Mouse (Mus musculus) E14TG2a.4 (cell line): ENCODE results near the gene Lrrc32.

Experiments
- CTCF ChIP-seq: conservative IDR thresholded peaks from 2 replicates; pipeline ENCODE4 v1.5.1; 2014; ENCODE audit warnings: low read length
- NANOG ChIP-seq: IDR thresholded peaks from 2 replicates; pipeline ENCODE4 v1.6.1; 2014; ENCODE audit warnings: borderline replicate concordance, low read length, mixed read lengths
- POU5F1 ChIP-seq: IDR thresholded peaks from 2 replicates; pipeline ENCODE4 v1.6.1; 2014; ENCODE audit warnings: low read length, borderline replicate concordance

DNA sequence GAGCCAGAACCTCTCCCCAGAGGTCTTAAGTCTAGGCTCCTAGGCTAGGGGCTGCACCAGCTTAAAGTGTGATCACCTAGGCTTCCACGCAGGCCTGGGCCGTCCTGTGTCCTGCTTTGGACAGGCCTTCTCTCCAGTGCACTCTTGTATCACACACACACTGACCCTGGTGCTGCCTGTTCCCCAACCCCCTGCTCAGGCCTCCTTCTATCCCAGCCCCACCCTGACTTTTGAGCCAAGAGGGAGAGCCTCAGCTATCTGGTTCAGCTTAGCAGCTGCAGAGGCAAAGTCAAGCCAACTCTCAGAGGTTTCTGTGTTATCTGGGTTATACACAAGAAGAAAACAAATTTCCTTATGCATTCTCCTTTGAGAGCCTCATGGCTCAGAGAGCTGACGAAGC lies 11.4 kb downstream of the Lrrc32 start:
- TF ChIP-seq CTCF (no peak), POU5F1 (no peak), NANOG (no peak)
